Mouse (Mus musculus): ENCODE results near the gene Mbnl2.

Mbnl2 gene

DNA sequence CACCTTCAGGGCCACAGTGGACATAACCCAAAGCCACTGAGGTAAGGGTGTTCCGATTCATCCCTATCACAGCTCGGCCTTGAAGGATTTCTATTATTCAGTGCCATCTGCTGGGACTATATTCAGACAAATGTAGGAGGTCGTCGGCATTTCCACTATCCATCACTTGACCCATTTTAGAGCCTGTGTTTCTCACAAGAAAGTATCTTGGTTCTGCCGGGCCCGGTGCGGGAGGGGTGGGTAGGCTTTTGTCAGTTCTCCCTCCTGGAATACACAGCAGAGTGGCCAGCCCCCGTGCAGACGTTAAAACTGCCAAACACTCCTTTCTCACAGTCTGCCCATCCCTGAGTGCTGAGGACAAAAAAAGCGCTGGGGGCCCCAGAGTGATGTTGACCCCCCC is 134.4 kb downstream of the Mbnl2 start:
- peak; percentile 49 for DNase-seq (ENCODE audit: low read depth, low spot score)

DNA sequence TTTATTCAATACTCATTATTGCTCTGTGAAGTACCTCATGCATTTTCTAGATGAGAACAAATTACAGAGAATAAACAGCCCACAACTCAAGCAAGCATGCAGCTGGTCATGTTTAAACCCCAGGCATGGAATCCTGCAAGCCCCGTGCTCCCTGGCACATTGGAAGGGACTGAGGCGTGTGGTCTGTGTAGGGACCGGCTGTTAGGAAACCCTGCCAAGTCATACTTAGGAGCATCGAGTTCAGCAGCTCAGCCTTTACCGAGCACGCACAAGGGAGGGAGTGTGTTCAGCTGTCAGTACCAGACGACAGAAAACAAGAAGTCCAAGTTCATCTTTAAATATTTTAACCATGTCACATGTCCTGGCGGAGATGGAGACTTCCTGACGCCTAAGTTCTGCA is 141.4 kb downstream of the Mbnl2 start:
- DNase-seq (ENCODE audit: low read depth, low spot score): no peak

DNA sequence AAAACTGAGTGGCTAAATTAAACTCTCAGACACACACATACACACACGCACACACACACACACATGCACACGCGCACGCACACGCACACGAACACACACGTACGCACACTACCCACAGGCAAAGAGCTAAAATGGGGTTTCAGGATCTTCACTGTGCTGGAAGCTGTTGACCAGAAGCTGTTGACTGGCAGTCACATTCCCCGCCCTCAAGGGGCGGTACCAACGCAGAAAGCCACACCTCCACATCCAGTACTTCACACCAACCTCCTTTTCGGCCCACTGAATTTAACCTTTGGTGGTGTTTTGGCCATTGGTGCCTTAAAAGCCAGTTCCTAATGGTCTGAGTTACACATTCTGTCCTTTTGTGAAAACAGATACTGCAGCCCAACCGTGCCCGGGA is 143.5 kb downstream of the Mbnl2 start:
- no peak for DNase-seq (ENCODE audit: low read depth, low spot score)

DNA sequence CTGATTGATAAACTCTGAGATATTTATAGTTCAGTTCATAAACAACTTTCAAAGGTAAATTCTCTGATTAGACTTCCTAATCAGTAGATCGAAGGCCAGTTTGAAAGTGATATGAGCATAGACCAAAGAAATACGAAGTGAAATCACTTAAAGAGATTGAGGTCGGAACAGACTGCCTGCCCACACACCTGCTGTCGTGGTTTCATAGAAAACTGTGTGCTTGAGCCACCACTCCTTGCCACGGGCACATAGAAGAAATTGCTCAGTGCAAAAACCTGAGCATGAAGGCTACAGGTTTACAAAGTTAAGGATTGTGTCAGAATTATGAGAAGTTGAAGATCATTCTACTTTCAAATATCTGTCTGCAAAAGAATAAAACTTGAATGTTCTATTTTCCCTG is 153.0 kb downstream of the Mbnl2 start:
- peak; percentile 50 for DNase-seq (ENCODE audit: low read depth, low spot score)

DNA sequence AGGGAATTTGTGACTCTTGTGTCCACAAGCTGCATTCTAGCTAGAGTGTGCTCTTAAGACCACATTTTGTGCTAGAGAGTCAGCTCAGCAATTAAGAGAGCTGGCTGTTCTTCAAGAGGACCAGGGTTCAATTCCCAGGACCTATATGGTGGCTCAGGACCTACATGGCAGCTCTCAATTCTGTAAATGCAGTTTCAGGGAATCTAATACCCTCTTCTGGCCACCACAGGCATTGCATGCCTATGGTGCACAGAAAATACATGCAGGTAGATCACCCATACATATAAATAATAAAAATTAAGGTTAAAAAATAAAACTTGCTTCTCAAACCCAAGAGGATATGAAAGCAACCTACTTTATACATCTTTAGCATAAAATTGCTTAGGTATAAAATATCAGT is 157.3 kb downstream of the Mbnl2 start:
- no peak for DNase-seq (ENCODE audit: low read depth, low spot score)

DNA sequence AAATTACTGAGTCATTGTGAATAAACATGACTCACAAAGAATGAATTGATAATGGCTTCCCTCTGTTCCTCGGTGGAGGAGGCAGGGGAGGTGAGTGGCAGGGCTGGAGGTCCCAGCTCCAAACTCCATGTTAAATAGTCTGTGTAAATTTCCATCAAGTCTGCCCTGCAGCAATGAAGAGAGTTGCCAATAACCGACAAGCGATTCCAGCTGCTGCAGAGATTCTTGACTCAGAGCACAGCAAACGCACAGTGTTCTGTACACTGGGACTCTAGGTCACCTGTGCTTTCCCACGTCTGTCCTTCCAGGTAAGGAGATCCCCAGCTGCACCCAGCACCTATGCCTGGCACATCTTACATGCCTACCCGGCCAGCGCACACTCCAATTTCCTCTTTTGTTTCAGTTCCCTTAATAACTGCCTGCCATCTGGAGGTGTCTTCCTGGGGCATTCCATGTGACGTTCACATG is 158.5 kb downstream of the Mbnl2 start:
- peak; percentile 39 for DNase-seq (ENCODE audit: low read depth, low spot score)

DNA sequence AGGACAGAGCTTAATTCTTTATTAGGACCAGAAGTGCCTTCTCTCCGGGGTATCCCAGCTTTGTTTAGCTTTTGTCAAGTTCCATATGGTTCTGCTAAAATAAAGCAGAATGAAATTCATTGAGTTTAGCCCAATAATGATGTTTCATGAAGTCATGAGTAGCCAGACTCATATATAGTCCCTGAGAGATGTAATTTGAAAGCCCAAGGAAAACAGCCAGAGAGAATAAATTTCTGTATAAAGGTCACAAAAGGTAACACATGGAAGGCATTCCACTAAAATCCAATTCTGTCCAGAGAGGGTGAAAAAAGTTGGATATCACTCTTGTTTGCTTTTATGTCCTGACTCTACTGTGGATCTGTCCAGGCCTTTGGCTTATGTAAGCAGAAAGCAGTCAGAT is 159.4 kb downstream of the Mbnl2 start:
- DNase-seq (ENCODE audit: low read depth, low spot score): no peak

DNA sequence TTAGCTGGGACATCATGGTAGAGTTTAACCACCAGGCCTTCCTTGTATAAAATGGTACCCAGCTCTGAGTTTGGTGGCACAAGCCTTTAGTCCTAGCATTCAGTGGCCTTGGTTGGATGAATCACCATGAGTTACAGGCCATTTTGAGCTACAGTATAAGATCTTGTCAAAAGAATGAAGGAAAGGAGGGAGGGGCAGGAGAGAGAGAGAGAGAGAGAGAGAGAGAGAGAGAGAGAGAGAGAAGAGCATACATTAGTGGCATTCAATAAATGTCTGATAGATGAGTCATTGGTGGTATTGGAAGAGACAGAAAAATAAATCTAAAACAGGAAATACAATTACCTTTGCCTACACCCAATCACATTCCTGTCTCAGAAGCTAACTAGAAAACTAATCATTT is 165.2 kb downstream of the Mbnl2 start:
- no peak for DNase-seq (ENCODE audit: low read depth, low spot score)

DNA sequence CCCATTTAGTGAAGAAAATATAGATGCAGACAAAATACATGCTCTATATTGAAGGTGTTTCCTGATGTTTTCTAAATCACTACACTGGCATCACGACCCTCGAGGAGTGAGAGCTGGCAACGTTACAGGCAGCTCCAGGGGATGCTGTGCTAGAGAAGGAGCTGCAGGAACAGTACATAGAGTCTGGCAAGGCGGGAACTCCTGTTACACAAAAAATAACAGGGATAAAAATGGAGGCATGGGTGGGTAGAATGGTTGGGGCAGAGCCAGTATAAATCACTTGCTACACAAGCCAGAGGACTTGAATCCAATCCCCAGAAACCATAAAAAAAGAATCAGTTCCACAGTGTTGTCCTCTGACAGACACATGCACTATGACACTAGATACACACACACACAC is 165.8 kb downstream of the Mbnl2 start:
- peak; percentile 35 for DNase-seq (ENCODE audit: low read depth, low spot score)

DNA sequence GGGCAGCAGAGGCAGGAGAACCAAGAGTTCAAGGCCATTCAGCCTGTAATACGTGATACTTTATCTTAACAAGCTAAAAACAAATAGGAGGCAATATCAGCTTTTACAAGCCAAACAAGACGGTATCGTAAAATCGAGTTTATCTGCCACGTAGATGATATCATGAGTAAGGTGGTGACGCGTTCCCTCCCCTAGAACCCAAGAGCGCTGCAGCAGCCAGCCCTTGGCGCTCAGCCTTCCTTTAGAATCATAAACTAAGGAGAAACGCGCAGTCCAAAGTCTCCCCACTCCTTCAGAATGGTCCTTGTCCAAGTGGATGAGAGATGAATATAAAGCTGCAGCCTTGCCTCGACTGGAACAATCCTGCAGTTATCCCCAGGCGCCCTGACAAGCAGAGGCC is 166.4 kb downstream of the Mbnl2 start:
- DNase-seq (ENCODE audit: low read depth, low spot score): no peak

DNA sequence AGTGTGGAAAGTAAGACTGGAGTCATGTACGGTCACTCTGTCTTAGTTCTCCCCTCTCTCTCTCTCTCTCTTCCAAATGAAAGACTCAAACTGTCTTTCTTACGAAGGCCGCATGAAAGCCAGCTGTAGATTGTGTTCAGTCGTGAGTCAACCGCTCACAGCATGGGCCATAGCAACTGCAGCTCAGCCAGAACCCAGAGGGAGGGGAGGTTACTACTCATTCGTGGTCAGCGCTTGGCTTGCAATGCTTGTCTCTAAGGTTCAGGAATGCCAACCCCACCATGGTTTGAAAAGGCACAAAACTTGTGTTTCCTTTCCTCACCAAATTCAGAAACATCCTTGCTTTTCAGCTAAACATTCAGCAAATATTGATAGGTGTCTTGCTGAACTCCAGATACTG is 178.8 kb downstream of the Mbnl2 start:
- DNase-seq (ENCODE audit: low read depth, low spot score): no peak

DNA sequence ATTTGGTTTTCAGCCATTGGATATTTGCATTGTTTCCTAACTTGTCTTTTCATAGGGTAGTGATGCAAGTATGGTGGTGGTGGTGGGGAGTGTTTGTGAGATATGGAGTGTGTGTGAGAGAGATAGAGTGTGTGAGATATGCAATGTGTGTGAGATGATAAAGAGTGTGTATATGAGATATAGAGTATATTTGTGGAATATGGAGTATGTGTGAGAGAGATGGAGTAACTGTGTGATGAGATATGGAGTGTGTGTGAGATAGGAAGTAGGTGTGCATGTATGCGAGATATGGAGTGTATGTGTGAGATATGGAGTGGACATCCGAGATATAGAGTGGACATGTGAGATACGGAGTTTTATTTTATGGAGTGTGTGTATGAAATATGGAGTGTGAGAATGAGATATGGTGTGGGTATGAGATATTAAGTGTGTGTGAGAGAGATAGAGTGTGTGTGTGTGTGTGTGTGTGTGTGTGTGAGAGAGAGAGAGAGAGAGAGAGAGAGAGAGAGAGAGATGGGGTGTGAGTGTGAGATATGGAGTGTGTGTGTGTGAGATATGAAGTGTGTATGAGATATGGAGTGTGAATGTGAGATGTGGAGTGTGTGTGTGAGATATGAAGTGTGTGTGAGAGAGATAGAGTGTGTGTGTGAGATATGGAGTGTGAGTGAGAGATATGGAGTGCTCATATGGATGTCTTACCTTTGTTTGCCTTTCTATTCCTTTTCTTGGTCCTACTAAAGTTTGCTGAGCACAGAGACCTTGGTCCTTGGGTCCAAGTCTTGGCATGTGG is 188.7 kb downstream of the Mbnl2 start:
- DNase-seq (ENCODE audit: low read depth, low spot score): no peak

DNA sequence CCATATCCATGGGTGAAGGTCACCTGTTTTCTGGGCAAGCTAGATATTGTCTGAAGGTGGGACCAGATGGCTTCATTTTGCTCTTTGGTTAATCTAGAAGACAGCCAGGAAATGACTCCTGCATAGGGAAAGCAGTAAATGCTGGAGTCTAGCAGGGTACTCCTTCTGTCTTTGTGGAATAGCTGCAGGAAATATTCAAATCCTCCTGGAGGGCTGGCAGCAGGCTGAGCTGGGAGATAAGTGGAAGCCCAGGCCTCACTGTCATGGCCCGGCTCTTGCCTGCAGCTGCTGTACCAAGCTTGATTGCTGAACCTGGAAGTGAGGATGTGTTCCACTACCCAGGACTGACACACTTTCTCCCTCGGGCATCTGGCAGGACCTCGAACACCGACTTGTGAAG is 191.3 kb downstream of the Mbnl2 start:
- DNase-seq (ENCODE audit: low read depth, low spot score): no peak

DNA sequence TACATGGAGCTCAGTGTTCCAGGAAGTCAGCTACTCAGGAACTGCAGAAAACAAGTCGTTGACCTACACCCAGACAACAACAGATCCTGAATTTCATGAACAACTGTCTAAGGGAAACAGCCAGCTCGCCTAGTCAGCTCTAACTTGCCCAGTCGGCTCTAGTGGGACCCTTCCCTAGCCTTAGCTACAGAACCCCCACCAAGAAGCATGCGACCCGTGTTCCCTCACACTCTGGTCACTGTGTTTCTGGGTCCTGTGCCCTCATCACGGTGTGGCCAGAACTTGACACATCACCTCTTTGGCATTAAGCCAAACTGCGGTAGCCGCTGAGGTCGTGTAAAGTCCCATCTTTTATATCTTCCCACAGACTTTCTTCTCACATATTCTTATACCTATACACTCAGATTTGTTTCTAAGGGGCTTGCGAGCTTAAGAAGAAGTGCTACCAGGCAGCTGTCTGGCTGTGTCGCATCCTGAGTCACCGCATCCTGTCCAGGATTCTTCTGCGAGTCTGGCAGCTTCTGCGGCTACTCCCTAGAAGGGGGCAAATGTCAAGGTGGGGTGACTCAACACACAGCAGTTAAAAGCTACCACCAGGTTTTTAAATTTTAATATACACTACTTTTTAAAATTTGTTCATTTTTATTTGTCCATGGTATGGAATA is 193.8 kb downstream of the Mbnl2 start:
- DNase-seq (ENCODE audit: low read depth, low spot score): no peak

DNA sequence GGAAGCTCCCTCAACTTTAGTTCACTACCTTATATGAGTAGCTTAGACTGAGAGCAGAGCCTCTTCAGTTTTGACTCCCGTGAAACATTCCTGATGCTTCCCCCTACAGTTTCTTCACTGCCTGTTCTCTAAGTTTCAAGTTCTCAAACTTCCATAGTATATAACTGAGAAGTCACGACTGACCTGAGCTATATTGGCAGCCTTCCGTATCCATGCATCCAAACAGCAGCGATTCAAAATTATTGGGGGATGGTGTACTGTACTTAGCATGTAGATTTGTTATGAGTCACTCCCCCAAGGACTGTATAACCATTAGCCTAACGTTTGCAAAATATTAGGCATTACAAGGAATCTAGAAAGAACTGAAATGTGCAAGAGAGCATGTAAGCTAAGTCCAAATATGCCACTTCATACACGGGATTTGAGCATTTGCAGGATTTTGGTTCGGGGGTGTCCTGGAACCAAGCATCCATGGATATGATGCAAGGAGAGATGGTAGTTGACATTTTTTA is 200.8 kb downstream of the Mbnl2 start:
- no peak for DNase-seq (ENCODE audit: low read depth, low spot score)

DNA sequence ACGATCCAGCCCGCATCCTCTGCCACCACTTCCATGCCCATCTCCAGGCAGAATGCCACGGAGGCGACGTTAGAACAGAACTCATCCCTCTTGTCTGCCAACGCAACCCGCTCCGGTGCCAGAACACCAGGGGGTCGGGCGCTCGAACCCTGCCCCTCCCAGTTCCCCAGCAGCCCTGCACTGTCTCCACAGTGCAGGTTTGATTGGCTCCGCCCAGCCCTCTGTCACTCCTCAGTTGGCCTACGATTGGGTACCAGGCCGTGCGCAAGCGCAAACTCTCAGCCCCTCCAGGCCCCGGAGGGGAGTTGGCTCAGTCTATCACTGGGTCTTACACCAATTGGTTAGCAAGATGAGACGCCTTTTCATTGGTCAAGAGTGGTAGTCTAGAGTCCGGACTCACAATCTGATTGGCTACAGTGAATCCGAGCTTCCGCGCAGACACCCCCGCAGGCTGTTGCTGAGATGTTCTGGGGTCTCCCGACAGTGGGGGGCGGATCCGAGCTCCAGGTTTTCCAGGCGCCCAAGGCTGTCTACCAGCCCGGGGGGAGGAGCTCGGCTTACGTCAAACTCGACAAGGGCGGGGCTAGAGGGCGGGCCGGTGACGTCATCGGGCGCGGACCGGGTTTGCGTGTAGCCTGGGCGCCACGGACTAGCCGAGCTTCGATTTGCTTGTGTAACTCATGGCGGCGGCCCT is 202.0 kb downstream of the Mbnl2 start:
- peak; percentile 100 for DNase-seq (ENCODE audit: low read depth, low spot score)

DNA sequence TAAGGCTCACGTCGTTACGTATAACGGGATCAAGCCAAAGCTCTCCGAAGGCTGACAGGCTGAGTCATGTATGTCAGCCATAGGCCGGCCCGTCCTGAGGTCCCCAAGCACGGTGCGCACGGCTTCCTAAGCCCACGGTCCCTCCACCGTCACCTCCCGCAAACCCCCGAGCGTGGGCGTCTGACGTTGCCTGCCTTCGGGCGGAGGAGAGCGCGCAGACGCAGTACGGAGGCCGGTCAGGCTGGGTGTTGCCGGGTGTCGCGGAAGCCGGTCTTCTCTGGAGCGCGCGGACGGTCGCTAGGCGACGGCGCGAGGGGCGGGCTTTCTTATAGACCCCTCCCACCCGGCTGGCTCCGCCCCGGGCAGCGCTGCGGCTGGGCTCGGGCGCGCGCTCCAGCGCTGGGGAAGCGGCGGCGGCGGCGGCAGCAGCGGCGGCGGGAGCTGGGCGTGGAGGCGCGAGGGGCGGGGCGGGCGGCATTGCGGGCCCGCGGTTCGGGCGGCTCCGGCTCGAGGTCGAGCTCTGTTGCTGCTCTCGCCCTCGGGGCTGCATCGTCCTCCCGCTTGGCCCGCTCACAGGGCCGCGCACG is 202.6 kb downstream of the Mbnl2 start, which contains the start of gene Rap2a:
Gene Rap2a (plus strand): TSS at position 463 of the 587 bp plus-strand sequence.
- peak; percentile 97 for DNase-seq (ENCODE audit: low read depth, low spot score)

DNA sequence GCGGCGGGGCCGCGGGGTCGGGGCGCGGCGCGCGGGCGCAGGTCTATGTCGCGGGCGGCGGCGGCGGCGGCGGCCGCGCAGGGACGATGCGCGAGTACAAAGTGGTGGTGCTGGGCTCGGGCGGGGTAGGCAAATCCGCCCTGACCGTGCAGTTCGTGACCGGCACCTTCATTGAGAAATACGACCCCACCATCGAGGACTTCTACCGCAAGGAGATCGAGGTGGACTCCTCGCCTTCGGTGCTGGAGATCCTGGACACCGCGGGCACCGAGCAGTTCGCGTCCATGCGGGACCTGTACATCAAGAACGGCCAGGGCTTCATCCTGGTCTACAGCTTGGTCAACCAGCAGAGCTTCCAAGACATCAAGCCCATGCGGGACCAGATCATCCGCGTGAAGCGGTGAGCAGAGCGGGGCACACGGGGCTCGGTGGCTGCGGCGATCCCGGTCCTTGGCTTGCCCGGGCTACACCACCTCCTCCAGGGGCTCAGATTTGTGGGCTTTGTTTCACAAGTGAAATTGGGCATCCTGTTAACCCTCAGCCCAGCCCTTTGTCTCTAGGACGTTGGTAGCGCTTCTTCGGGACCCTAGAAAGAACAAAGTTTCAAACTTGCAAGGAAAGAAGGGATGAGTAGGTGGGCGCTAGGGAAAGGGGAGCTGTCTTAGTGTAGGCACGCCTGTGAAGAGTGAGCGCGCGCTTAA is 203.3 kb downstream of the Mbnl2 start:
- DNase-seq (ENCODE audit: low read depth, low spot score): no peak

DNA sequence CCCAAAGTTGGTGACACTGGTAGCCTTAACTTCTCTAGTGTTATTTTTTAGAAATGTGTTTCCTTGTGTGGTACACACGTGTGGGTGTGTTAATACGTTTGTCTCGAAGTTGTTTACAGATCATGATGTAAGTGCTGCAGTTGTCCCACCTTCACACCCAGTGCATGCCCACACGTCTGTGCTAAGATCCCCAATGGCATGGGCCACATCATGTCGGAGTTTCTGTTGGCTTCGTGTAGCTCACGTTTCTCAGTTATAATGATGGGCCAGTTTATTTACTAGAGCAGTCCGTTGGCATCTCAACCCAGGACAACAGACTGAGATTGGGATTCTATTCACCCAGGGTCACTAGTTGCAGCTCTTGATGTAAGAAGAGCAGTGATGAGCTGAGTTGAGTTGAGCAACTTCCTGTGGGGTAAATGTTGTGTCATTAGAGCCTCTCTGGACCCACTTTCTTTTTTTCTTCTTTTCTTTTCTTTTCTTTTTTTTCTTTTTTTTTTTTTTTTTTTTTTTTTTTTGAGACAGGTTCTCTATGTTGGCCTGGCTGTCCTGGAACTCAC is 205.0 kb downstream of the Mbnl2 start:
- DNase-seq (ENCODE audit: low read depth, low spot score): no peak

DNA sequence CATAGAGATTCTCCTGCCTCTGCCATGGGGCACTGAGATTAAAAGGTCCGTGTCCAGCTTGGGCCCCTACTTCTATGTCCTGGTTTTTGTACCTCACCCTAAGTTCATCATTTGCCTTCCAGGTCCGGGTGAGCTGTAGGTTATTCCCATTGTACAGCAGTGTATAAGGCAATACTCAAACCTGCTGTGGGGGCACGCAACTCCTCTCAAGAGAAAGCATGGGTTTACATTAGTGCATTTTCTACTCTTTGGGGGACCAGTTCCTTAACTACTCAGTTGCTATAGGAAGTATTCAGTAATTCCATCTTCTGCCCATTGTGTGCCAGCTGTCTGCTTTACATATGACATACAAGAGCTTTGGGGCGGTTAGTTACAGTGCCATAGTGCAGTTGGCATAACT is 205.5 kb downstream of the Mbnl2 start:
- no peak for DNase-seq (ENCODE audit: low read depth, low spot score)

All from telencephalon, adult 2 months (tissue).